Mouse (Mus musculus): ENCODE measurements around the gene Eda2r. TPM values are rescaled to one million over a fixed set of nuclear protein-coding genes. Genes with fewer than 3 reads are reported as not detected.

Eda2r gene
- not detected for polyA plus RNA-seq (2017; shearing (Covaris generic))

DNA sequence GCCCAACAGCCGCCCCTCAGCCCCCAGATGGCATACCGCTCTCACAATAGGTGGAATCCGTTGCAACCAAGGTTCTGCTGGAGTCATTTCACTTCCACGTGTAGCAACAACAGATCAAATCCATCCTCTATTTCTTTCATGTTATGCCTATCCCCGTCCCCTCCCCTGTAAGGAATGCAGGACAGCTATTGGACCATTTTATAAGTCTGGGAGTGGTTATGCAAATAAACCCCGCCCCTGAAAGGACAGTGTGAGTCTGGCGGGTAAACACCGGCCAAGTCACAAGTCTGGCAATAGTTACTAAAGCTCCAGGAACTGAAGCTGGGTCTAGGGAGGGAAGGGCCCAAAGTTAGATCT is at the start of gene Eda2r:
Gene Eda2r, minus strand, starts transcription at position 152 of the 357 bp plus-strand sequence.

Data from effector memory CD4-positive, alpha-beta T cell, adult 7 months (primary cell).